Mouse (Mus musculus) right cerebral cortex, postnatal 10 days (tissue): ENCODE results near the gene Gm6358.
"Not testable (repeated sequence)": the region's sequence is repeated elsewhere in the genome, so short reads cannot be mapped to it uniquely, and the experiment has no call there.

ENCODE experiments used
- DNase-seq, 2 experiments: peaks; one replicate each; pipeline ENCODE4 v3.0.0; 2021; ENCODE audit warnings: low spot score in 2 of 2

The Gm6358 gene

GRCm38 (mm10) chr16:89140551-89140950 lies at the start of gene Gm6358:
Gene Gm6358 (plus strand): TSS chr16:89140851.
- DNase-seq: no peak

GRCm38 (mm10) chr16:89150786-89151185 lies 10.1 kb downstream of the Gm6358 start, which contains the start of gene Gm10061:
Gene Gm10061 (plus strand): TSS chr16:89151086.
- no peak for DNase-seq

GRCm38 (mm10) chr16:89157652-89158051 lies 17.0 kb downstream of the Gm6358 start, which contains the start of gene Gm9789:
Gene Gm9789 (plus strand): TSS chr16:89157952.
- DNase-seq: no peak

- not testable (repeated sequence) for DNase-seq
Observed at GRCm38 (mm10) chr16:89169190-89169589, 28.5 kb downstream of the Gm6358 start, which contains the start of gene Gm7735. Gene Gm7735 (plus strand): TSS chr16:89169490.

GRCm38 (mm10) chr16:89174435-89174834 lies 33.8 kb downstream of the Gm6358 start, which contains the start of gene 1110057P08Rik:
Gene 1110057P08Rik (plus strand): TSS chr16:89174735.
- no peak for DNase-seq

- DNase-seq: no peak
Observed at GRCm38 (mm10) chr16:89188621-89189020, 48.0 kb downstream of the Gm6358 start.
